Mouse (Mus musculus) ES-E14 (cell line): Measurements from ENCODE around the gene Slc25a33.

Experiments used
- CHD2 ChIP-seq: IDR thresholded peaks from 2 replicates; pipeline ENCODE4 v1.6.1; 2014; ENCODE audit warnings: mild to moderate bottlenecking, low read depth, low read length, inconsistent platforms
- ZC3H11A ChIP-seq: IDR thresholded peaks from 2 replicates; pipeline ENCODE4 v1.6.1; 2012; ENCODE audit warnings: low read depth, mild to moderate bottlenecking, inconsistent platforms, low read length, borderline replicate concordance
- ZNF384 ChIP-seq: IDR thresholded peaks from 2 replicates; pipeline ENCODE4 v1.6.1; 2012; ENCODE audit warnings: low read depth, low read length, inconsistent platforms

- TF ChIP-seq ZNF384 (no peak), ZC3H11A (no peak), CHD2 (no peak)
Measured at GRCm38 (mm10) chr4:149722104-149723020, 51.7 kb downstream of the Slc25a33 start.
